Mouse (Mus musculus) embryonic facial prominence, embryonic 11.5 days (tissue): ENCODE measurements at regions not wholly inside any gene's neighbourhood (a gene's known extent, or its start where the extent isn't known, plus 50 kb on each side); places are given as distances from the start of the nearest gene placed in this dataset.
"Not testable (repeated sequence)": the region's sequence is repeated elsewhere in the genome, so short reads cannot be mapped to it uniquely, and the experiment has no call there.

Experiments used
- ATAC-seq: fragments of 200-750 bp; cut with Nextera tagmentation; replicated peaks from 2 replicates; pipeline ENCODE4 v1.8.0; 2017; ENCODE audit warnings: low read depth; ENCODE audit not compliant: insufficient number of reproducible peaks, low FRiP score, low TSS enrichment
- DNase-seq: peaks from one replicate; pipeline ENCODE4 v3.0.0-alpha.2; 2015; ENCODE audit warnings: low spot score
- H3K27ac ChIP-seq: fragments of 300-500 bp; sonication (generic); replicated peaks from 2 replicates; pipeline ENCODE4 v1.5.1; 2014; ENCODE audit warnings: mild to moderate bottlenecking, low read depth, low read length, control low read depth
- H3K27me3 ChIP-seq: fragments of 300-500 bp; sonication (generic); 2 replicates; pipeline ENCODE4 v1.6.1; 2014; ENCODE audit warnings: mild to moderate bottlenecking, low read length, moderate library complexity, mixed read lengths; ENCODE audit not compliant: control insufficient read depth, insufficient read depth
- H3K36me3 ChIP-seq: fragments of 300-500 bp; sonication (generic); replicated peaks from 2 replicates; pipeline ENCODE4 v1.6.1; 2014; ENCODE audit warnings: low read depth, mild to moderate bottlenecking, low read length, moderate library complexity, mixed read lengths; ENCODE audit not compliant: control insufficient read depth, insufficient read depth
- H3K4me1 ChIP-seq: fragments of 300-500 bp; sonication (generic); 2 replicates; pipeline ENCODE4 v1.6.1; 2014; ENCODE audit warnings: low read length, mixed read lengths; ENCODE audit not compliant: control insufficient read depth, insufficient read depth
- H3K4me2 ChIP-seq: fragments of 300-500 bp; sonication (generic); 2 replicates; pipeline ENCODE4 v1.6.1; 2014; ENCODE audit warnings: low read depth, mild to moderate bottlenecking, control low read depth, low read length, moderate library complexity
- H3K4me3 ChIP-seq: fragments of 300-500 bp; sonication (generic); 2 replicates; pipeline ENCODE4 v1.5.1; 2014; ENCODE audit warnings: low read depth, low read length, control low read depth
- H3K9ac ChIP-seq: fragments of 300-500 bp; sonication (generic); replicated peaks from 2 replicates; pipeline ENCODE4 v1.6.1; 2014; ENCODE audit warnings: mild to moderate bottlenecking, control low read depth, low read length
- H3K9me3 ChIP-seq: fragments of 300-500 bp; sonication (generic); replicated peaks from 2 replicates; pipeline ENCODE4 v1.6.1; 2016; ENCODE audit warnings: mild to moderate bottlenecking, low read length, inconsistent platforms, mixed read lengths; ENCODE audit not compliant: control insufficient read depth
- WGBS: fragments of 180-500 bp; shearing (Covaris S2); extraction: QIAGEN DNeasy Blood & Tissue Kit; methylation state at CpG from one replicate; pipeline ENCODE4 v1.1.7; 2014; 5-methylcytosine and 5-hydroxymethylcytosine counted together

- Histone ChIP-seq H3K27ac (no peak overlapping the region), H3K4me1 (no peaks in the 10 kb centered on the region), H3K9me3 (no peaks in the 10 kb centered on the region), H3K4me2 (no peak overlapping the region), H3K36me3 (no peaks in the 10 kb centered on the region), H3K27me3 (no peaks in the 10 kb centered on the region), H3K4me3 (no peak overlapping the region), H3K9ac (no peak overlapping the region)
- WGBS: 91% methylated on average over 4 of the region's 4 CpGs
- no peak for ATAC-seq
- DNase-seq: no peak
Measured at GRCm38 (mm10) chr3:41504867-41505266, 50.7 kb upstream of the Jade1 start.

DNA sequence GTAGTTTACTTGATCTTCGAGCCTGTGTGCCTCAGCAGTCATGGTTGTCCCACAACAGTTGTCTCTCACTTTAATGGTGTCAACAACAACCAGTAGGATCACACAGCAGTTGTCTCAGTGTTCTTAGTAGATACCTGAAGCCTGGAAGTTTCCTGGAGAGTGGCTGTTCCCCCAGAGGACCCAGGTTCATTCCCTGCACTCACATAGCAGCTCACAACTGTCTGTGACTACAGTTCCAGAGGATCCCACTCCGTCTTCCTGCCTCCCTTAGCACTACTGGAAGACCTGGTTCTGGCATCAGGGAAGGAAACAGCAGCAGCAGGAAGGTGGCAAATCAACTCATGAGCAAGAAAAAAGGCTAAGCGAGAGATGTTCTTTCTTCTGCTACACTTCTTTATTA is 53.4 kb upstream of the Jade1 start:
- Histone ChIP-seq H3K36me3 (no peaks in the 10 kb centered on the region), H3K27ac (no peak overlapping the region), H3K9me3 (no peaks in the 10 kb centered on the region), H3K4me3 (no peak overlapping the region), H3K4me2 (no peak overlapping the region), H3K4me1 (no peaks in the 10 kb centered on the region), H3K9ac (no peak overlapping the region), H3K27me3 (no peaks in the 10 kb centered on the region)
- WGBS: 86% methylated on average over 3 of the region's 3 CpGs
- no peak for ATAC-seq
- no peak for DNase-seq

DNA sequence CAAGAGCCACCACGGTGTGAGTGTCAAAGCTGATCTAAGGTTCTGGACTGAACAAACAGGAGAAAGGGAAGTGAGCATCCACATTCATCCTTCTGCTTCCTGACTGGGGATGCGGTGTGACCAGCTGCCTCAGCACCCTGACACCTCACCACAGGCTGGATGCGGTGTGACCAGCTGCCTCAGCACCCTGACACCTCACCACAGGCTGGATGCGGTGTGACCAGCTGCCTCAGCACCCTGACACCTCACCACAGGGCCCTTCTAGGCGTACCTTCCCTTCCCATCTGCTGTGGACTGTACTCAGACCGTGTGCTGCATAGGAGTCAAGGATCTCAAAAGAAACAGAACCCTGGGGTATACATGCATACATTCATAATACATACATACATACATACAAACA is 53.9 kb upstream of the Jade1 start:
- H3K36me3 ChIP-seq, H3K4me3 ChIP-seq, H3K27ac ChIP-seq, H3K9me3 ChIP-seq, DNase-seq, ATAC-seq, H3K27me3 ChIP-seq, H3K4me2 ChIP-seq, H3K9ac ChIP-seq, H3K4me1 ChIP-seq: not testable (repeated sequence)
- 83% methylated on average over 6 of the region's 6 CpGs for WGBS

GRCm38 (mm10) chr3:41501124-41501523 is 54.4 kb upstream of the Jade1 start:
- no peaks in the 10 kb centered on the region for H3K4me1 ChIP-seq
- H3K4me3 ChIP-seq: no peak overlapping the region
- H3K4me2 ChIP-seq: no peak overlapping the region
- H3K27ac ChIP-seq: no peak overlapping the region
- ATAC-seq: no peak
- 70% methylated on average over 6 of the region's 6 CpGs for WGBS
- H3K9me3 ChIP-seq: no peaks in the 10 kb centered on the region
- no peak for DNase-seq
- no peaks in the 10 kb centered on the region for H3K27me3 ChIP-seq
- no peaks in the 10 kb centered on the region for H3K36me3 ChIP-seq
- no peak overlapping the region for H3K9ac ChIP-seq

DNA sequence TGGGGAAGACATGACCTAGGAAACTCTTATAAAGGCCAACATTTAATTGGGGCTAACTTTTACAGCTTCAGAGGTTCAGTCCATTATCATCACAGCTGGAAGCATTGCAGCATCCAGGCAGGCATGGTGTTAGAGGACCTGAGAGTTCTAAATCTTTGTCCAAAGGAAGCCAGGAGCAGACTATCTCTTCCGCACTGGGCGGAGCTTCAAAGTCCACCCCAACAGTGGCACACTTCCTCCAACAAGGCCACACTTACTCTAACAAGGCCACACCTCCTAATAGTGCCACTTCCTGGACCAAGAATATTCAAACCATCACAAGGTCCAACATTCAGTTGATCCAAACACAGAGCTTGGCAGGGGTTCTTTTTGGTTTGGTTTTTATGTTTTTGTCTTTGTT is 55.9 kb upstream of the Jade1 start:
- no peak for DNase-seq
- Histone ChIP-seq H3K27ac (no peak overlapping the region), H3K9ac (no peak overlapping the region)

GRCm38 (mm10) chr3:41498791-41499190 is 56.7 kb upstream of the Jade1 start:
- Histone ChIP-seq H3K27ac (no peak overlapping the region), H3K36me3 (no peaks in the 10 kb centered on the region), H3K9ac (no peak overlapping the region), H3K9me3 (no peaks in the 10 kb centered on the region), H3K27me3 (no peaks in the 10 kb centered on the region), H3K4me3 (no peak overlapping the region), H3K4me2 (no peak overlapping the region), H3K4me1 (no peaks in the 10 kb centered on the region)
- ATAC-seq (no peak), DNase-seq (peak; percentile 23)
- WGBS: 61% methylated on average over 7 of the region's 7 CpGs

More for the DNA sequence above, 55.9 kb upstream of the Jade1 start:
- ATAC-seq: no peak
- no peak overlapping the region for H3K4me3 ChIP-seq
- no peaks in the 10 kb centered on the region for H3K27me3 ChIP-seq
- H3K4me1 ChIP-seq: no peaks in the 10 kb centered on the region
- H3K9me3 ChIP-seq: no peaks in the 10 kb centered on the region
- no peak overlapping the region for H3K4me2 ChIP-seq
- no peaks in the 10 kb centered on the region for H3K36me3 ChIP-seq
- WGBS: 93% methylated on average over 2 of the region's 2 CpGs

DNA sequence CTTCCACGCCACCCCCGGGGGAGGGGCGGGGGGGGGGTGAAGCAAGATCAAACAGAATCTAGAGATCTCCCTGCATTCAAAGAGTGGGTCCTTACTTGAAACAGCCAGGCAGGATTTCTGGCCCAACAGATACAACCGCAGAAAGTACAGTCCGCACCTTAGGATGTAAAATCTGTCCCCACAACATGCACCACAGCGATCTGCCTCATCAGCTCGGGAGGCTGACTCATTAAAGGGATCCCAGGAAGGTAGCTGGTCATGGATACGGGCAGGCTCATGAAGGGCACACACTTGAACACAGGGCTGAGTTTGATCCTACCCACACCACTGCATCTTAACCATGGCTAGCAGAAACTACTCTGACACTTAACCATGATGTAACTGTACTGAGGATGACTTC is 57.8 kb upstream of the Jade1 start:
- 69% methylated on average over 8 of the region's 8 CpGs for WGBS
- no peaks in the 10 kb centered on the region for H3K36me3 ChIP-seq
- no peak overlapping the region for H3K9ac ChIP-seq

GRCm38 (mm10) chr3:41496931-41497710 is 58.4 kb upstream of the Jade1 start:
- WGBS: 54% methylated on average over 12 of the region's 13 CpGs
- no peaks in the 10 kb centered on the region for H3K36me3 ChIP-seq
- H3K4me3 ChIP-seq: no peak overlapping the region
- H3K4me2 ChIP-seq: no peak overlapping the region
- no peaks in the 10 kb centered on the region for H3K9me3 ChIP-seq
- no peak overlapping the region for H3K9ac ChIP-seq
- H3K4me1 ChIP-seq: no peaks in the 10 kb centered on the region
- DNase-seq: no peak
- H3K27ac ChIP-seq: no peak overlapping the region
- no peak for ATAC-seq
- H3K27me3 ChIP-seq: no peaks in the 10 kb centered on the region

More for the DNA sequence above, 57.8 kb upstream of the Jade1 start:
- Histone ChIP-seq H3K27ac (no peak overlapping the region), H3K4me2 (no peak overlapping the region), H3K27me3 (no peaks in the 10 kb centered on the region), H3K9me3 (no peaks in the 10 kb centered on the region), H3K4me1 (no peaks in the 10 kb centered on the region), H3K4me3 (no peak overlapping the region)
- ATAC-seq (no peak), DNase-seq (no peak)
